Mouse (Mus musculus): ENCODE data around the gene Nr6a1.

The Nr6a1 gene

DNA sequence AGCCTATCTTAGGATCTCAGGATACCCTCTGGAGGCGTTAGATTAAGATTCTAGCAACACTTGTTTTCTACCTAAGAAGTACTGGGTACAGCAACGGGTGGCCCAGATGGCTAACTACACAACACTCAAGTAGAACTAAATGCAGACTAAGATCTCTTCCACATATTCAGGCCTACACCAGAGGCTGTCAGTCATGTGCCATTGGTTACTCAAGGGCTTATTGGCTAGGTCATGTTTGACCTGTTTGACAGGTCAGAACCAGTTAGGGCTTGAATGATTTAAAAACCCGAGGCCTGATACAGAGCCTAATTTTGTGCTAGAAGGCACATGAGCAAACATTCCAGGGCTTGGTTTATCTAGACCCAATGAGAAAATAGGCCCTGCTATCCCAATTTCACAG lies 187.6 kb downstream of the Nr6a1 start:
- in situ Hi-C loops (cut with MboI; ENCODE audit: low pct_unique_long_range_greater_than_20kb in 1 of 2, low sequenced_read_pairs in 2 of 2, unreplicated experiment in 1 of 2), result no loop called here

DNA sequence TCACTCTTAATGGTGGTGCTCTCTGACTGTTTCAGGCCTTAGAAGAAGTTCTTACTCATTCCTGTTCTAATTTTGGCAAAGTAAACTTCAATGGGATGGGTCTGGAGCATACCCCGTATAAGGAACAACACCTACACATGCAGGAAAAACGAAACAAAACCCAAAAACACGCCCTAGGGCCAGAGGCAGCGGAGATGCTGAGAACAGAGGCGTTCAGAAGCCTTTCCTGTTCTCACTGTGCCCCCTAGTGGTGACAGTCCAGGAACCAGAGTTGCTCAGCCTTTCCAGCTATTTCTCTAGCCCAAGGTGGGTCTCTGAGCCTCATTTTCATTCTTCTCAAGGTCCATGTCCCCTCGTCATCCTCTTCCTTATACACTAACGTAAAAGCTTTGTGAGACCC lies 188.1 kb downstream of the Nr6a1 start:
- in situ Hi-C loops (cut with MboI; ENCODE audit: low pct_unique_long_range_greater_than_20kb in 1 of 2, low sequenced_read_pairs in 2 of 2, unreplicated experiment in 1 of 2), result no loop called here

DNA sequence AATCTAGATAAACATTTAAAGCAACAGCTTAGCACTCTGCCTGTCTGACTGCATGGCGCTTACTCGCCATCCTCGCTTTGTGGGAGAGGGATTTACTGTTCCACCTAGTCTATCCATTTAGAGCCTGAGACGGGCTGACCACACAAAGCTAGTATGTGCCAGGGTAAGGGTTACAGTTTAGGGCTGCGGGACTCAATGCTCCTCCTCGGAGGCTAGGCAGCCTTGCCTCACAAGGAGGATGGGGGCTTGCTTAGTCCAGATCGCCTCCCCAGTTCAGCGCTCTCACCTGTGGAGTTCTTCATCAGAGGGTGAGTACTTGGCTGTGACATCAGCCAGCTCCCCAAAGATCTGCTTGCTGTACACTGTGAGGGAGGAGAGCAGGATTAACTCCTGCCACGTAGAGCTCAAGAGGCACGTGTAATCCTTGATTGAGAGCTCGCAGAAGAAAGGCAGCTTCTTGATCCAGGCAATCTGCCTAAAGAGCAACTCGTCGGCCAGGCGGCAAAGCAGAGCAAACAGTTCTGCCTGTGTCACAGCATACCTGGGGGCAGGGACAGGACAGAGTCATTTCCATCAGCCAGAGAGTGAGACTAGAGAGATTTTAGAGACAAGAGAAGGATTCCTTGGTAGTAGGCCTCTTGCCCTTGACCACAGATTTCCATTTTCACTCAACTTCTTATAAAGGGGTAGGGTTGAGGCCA lies 188.7 kb downstream of the Nr6a1 start:
- in situ Hi-C loops (cut with MboI; ENCODE audit: low pct_unique_long_range_greater_than_20kb in 1 of 2, low sequenced_read_pairs in 2 of 2, unreplicated experiment in 1 of 2), result no loop called here

DNA sequence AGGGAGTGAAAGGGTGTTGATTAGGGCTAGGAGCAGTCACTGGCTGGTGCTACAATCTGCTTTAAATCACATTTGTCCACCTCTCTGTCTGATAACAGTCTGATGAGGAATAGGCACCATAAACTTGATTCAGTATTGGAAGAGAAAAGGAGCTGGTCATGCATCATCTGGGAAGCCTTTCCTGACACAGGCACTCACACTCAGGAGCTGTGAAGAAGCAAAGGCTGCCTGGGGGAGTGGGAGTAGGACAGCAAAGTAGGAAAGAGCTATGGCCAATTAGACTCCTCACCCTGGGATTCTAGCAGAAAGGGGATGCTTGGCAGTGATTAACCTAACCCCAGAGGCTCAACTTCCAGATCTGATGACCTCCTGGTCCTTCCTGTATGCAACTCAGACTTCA lies 191.7 kb downstream of the Nr6a1 start:
- in situ Hi-C loops (cut with MboI; ENCODE audit: low pct_unique_long_range_greater_than_20kb in 1 of 2, low sequenced_read_pairs in 2 of 2, unreplicated experiment in 1 of 2), result no loop called here

DNA sequence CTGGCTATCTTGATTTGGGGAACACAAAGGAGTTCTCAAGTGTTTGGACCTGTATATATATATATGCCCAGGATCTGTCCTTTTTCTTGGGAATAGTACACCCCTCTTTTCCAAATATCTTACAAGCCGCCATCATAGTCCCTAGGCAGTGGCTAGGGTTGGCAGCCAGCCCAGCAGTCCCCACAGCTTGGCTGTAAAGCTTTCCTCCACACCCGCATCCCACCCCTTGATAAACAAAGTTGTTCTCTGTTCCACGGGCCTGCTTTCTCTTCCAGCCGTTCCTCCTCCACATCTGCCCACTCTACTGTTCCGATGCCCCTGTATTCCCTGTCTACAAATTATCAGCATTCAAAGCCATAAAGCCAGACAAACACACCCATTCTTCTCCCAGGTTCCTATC lies 192.8 kb downstream of the Nr6a1 start:
- in situ Hi-C loops (cut with MboI; ENCODE audit: low pct_unique_long_range_greater_than_20kb in 1 of 2, low sequenced_read_pairs in 2 of 2, unreplicated experiment in 1 of 2), result no loop called here

DNA sequence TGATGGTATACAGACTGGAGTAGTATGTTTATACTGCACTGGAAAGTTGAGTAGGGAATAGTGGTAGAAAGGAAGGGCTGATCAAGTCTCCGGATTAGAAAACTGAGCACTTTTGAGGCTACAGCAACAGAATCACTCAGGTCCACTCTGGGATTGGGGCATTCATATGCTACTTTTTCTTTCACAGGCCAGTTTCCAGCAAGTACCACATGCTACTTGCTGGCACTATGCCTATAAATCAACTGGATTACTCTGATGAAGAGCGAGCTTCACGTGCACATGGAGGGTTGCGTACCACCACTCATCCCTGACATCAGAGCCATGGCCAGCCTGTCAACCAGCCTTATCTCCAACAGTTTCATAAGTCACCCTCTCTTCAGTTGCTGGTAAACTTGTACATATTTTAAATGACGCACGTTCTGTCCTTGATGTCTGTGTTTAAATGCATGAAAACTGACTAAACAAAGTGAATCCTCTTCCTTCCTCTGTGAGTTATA lies 197.1 kb downstream of the Nr6a1 start:
- in situ Hi-C loops (cut with MboI; ENCODE audit: low pct_unique_long_range_greater_than_20kb in 1 of 2, low sequenced_read_pairs in 2 of 2, unreplicated experiment in 1 of 2), result no loop called here

DNA sequence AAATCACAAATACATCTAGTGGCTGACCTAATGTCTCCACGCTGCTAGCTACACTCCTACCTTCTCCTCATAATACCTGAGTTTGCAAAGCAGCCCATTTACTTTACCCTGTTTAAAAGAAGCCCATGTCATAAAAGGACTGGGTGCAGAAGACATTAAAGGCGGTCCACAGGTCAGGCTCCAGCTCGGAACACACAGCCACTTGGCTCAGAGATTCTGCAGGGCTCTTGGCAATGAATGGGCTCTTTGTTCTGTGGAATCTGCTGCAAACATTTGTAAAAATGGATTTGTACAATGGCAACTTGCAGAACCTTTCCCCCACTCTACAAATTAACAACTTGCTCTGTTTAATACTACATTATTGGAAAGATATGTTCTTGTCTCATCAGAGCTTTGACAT lies 202.1 kb downstream of the Nr6a1 start:
- in situ Hi-C loops (cut with MboI; ENCODE audit: low pct_unique_long_range_greater_than_20kb in 1 of 2, low sequenced_read_pairs in 2 of 2, unreplicated experiment in 1 of 2), result no loop called here

DNA sequence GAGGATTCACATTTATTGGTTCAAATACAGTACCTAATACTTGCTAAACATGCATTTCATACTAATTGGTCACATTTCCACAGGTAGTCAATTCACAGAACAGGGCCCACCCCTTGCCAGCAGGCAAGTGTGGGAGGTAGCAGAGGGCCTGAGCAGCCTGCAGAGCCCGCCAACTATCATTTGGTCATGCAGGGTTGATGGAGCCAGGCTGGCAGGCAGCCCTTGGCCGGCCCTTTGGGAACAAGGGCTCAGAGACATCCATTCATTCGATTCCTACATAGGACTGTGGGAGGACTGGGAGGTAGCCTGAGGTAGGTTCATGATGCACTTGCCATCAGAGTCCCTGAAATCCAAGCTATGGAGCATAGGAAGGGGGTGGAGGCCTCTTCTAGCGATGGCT lies 204.1 kb downstream of the Nr6a1 start:
- in situ Hi-C loops (cut with MboI; ENCODE audit: low pct_unique_long_range_greater_than_20kb in 1 of 2, low sequenced_read_pairs in 2 of 2, unreplicated experiment in 1 of 2), result no loop called here

DNA sequence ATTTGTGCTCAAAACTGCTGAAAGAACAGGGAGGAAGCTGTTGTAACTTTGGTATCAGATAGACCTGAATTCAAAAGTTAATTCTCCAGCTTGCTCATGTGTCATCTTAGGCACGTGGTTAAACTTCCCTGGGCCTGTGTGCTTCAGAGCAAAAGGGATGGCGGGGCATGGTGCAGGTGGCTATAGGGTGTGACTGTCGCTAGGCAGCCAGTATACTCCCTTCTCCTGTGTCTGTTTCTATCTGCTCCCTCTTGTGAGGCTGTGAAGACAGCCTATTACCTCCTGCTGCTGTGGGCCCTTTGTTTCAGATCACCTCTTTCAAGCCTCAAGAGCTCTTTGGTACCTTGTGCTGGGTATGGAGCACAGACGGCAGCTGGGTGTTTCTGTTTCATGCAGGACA lies 205.4 kb downstream of the Nr6a1 start:
- in situ Hi-C loops (cut with MboI; ENCODE audit: low pct_unique_long_range_greater_than_20kb in 1 of 2, low sequenced_read_pairs in 2 of 2, unreplicated experiment in 1 of 2), result no loop called here

DNA sequence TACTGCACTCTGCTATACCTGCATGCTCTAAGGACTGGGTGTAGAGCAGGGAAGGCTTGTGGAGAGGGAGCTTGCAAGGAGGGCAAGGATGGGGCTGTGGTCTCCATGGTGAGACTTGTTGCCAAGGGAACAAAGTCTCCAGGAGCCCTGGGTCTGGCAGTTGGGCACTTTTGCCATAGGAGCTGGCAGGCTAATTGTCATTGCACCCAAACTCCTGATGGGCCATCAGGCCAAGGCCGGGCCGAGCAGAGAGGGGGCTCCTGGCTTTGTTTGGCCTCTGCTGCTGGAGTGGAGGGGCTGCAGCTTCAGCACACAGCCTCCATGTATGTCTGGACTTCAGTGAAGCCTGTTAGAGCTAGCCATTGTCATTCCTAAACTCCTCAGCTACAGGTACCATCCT lies 206.8 kb downstream of the Nr6a1 start:
- in situ Hi-C loops (cut with MboI; ENCODE audit: low pct_unique_long_range_greater_than_20kb in 1 of 2, low sequenced_read_pairs in 2 of 2, unreplicated experiment in 1 of 2), result no loop called here

DNA sequence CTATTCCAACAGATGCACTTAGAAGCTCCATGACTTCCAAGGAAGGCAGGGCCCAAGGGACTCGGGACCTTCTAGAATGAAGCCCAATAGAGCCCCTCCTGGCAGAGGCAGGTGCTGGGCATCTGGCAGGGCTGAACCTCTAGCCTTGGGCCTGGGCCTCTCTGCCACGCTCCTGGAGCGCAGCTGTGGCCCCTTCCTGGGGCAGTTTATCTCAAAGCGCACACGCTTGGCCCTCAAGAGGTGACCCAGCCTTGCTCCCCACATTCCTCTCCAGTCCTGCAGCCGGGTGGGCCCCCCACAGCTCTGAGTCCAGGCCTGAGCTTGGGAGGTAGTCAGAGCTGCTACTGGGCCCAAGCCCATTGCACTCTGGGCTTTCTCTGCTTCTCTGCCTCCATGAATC lies 208.1 kb downstream of the Nr6a1 start:
- in situ Hi-C loops (cut with MboI; ENCODE audit: low pct_unique_long_range_greater_than_20kb in 1 of 2, low sequenced_read_pairs in 2 of 2, unreplicated experiment in 1 of 2), result no loop called here

DNA sequence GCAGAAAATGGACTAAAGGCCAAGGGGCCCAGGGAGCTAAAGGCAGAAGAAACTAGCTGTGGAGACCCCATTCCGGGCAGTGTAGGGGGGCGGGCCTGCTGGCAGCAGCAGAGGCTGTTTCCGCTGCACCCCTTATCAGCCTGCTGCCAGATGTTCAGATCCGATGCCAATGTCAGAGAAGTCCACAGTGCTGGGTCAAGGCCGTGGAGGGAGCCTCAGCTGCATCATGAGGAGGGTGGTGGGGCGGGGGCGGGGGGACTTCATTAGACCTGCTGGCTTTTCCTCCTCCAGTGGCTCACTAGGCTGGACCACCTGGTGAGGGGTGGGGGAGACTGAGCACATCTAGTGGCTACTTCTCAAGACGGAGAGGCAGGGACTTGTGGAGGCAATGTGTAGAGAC lies 208.8 kb downstream of the Nr6a1 start:
- in situ Hi-C loops (cut with MboI; ENCODE audit: low pct_unique_long_range_greater_than_20kb in 1 of 2, low sequenced_read_pairs in 2 of 2, unreplicated experiment in 1 of 2), result no loop called here

DNA sequence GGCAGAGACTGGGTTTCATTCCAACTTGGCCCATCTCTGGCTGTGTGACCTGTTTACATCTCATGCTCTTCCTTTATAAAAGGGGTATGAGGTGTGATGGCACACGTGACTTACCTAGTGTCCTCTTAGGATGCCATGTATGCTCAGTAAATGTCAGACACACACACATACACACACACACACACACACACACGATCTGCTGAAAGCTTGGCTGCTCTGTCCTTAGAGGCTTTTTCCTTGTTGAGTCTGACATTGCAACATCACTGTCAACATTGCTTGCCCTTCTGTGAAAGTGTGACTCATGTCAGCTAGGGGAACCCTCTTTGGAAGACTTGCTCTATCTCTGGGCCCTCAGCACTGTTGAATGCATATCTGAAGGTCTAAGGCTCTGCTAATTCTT lies 210.1 kb downstream of the Nr6a1 start:
- in situ Hi-C loops (cut with MboI; ENCODE audit: low pct_unique_long_range_greater_than_20kb in 1 of 2, low sequenced_read_pairs in 2 of 2, unreplicated experiment in 1 of 2), result no loop called here

DNA sequence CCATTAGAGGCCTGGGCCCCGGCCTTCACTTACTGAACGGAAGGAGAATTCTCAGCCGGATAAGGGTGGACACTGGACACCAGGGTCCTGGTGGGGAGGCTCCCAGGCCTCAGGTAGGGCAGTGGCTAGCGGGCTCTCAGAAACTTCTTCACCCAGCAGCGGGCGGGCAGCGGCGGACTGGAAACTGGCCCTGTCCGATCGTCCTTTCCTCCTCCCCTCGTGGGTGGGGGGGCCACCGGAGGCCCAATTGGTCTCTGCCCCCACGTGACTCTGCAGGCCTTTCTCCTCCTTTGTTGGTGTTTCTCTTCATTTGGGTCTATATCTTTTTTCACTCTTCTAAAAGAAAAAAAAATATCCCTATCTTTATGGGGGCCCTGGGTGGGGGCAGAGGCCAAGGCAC lies 213.2 kb downstream of the Nr6a1 start, which contains the start of gene Nr5a1:
Gene Nr5a1 (minus strand): TSS at position 219 of the 400 bp plus-strand sequence.
- in situ Hi-C loops (cut with MboI; ENCODE audit: low pct_unique_long_range_greater_than_20kb in 1 of 2, low sequenced_read_pairs in 2 of 2, unreplicated experiment in 1 of 2), result loop anchor here in 1 of 2 experiments (5.0 kb wide), 1 partner anchor 352 kb away; no protein-coding TSS in a partner anchor

DNA sequence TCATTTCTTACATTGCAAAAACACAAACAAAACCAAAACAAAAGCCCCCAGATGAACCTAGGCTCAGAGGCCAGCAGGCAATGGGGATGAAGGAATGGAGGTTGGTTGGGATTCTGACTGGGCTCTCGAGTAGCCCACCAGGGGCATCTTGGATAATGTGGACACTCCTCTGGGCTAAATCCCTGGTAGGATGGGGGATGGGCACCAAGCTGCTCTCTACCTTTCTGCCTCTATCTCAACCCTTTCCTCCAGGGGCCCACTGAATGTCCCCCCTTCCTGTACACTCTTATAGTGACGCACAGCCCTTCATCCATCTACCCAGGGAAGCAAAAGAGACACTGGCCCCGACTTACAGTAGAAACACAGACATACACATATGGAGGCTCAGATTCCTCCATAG lies 213.9 kb downstream of the Nr6a1 start:
- in situ Hi-C loops (cut with MboI; ENCODE audit: low pct_unique_long_range_greater_than_20kb in 1 of 2, low sequenced_read_pairs in 2 of 2, unreplicated experiment in 1 of 2), result loop anchor here in 1 of 2 experiments (5.0 kb wide), 1 partner anchor 351 kb away; no protein-coding TSS in a partner anchor

DNA sequence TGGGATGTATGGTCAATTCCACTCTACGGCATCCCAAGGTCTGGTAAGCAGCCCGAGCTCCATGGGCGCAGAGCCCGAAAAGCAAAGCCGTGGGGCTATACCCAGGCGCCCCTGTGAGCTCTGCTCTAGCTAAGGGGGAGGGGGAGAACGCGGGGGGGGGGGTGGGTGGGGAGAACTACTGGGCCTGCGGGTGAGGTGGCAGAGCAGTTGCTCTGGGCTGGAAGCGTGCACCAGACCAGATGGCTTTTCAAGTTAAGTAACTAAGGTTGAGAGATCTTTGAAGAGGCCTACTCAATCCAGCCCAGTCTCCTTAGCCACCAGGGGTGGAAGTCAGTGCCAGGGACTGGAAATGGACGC lies 214.7 kb downstream of the Nr6a1 start:
- in situ Hi-C loops (cut with MboI; ENCODE audit: low pct_unique_long_range_greater_than_20kb in 1 of 2, low sequenced_read_pairs in 2 of 2, unreplicated experiment in 1 of 2), result loop anchor here in 1 of 2 experiments (5.0 kb wide), 1 partner anchor 350 kb away; no protein-coding TSS in a partner anchor

DNA sequence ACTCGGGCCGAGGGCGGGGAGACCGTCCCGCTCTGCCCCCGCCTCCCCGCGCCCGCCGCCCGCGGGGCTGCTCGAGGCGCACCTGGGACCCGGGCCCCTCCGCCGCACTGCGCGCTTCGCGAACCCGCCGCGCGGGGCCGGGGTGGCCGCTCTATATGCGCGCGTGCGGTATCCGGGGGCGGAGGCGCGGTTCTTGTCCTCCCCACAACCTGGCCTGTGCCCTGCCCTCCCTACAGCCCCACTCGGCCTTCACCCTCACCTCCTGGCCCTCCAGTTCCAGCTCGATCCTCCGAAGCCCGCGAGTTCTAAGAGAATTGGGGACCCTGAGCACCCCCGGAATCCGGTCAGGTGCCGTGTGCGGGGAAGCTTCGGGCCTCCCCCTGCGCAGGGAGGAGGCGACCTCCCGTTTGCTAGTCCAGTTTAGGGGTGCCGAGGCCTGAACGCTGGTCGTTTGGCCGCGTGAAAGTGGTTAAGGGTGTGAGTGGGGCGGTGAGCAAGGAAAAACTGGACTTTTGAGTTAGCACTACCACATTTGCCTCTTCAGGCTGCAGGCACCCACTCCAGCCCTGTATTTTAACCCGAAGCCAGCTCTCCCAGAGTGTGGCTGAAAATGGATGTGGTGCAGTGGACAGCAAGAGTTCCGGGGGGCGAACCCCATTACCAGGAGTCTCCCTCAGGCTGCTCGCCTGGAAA lies 215.3 kb downstream of the Nr6a1 start:
- in situ Hi-C loops (cut with MboI; ENCODE audit: low pct_unique_long_range_greater_than_20kb in 1 of 2, low sequenced_read_pairs in 2 of 2, unreplicated experiment in 1 of 2), result loop anchor here in 1 of 2 experiments (5.0 kb wide), 1 partner anchor 350 kb away; no protein-coding TSS in a partner anchor

DNA sequence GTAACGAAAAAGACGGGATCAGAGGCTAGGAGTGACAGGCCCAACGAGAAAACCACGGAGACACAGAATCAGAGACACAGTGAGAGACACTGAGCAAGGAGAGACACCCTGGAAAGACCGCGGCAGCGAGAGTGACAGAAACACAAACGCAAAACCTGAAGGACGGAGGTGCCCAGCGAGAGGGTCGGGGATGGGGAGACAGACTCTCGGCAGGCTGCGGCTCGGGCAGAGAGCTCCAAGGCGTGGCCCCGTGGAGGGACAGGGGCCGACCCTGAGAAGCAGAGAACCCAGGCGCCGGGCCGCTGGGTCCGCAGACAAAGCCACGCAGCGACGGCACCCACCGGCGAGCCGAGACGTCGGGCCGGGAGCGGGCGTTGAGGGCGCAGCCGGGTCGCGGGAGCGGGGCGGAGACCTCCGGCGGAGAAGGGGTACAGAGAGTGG lies 216.0 kb downstream of the Nr6a1 start:
- in situ Hi-C loops (cut with MboI; ENCODE audit: low pct_unique_long_range_greater_than_20kb in 1 of 2, low sequenced_read_pairs in 2 of 2, unreplicated experiment in 1 of 2), result loop anchor here in 1 of 2 experiments (5.0 kb wide), 1 partner anchor 349 kb away; no protein-coding TSS in a partner anchor

All from mouse embryonic stem cell (cell line).